Mouse (Mus musculus) forebrain, embryonic 15.5 days (tissue): ENCODE results near the gene Gpr108. TPM values are rescaled to one million over a fixed set of nuclear protein-coding genes. Genes with fewer than 3 reads are reported as not detected.

Source experiments
- ATAC-seq: fragments of 200-750 bp; cut with Nextera tagmentation; replicated peaks from 2 replicates; pipeline ENCODE4 v1.8.0; 2017; ENCODE audit warnings: mild to moderate bottlenecking, moderate TSS enrichment, moderate library complexity
- H3K27ac ChIP-seq: fragments of 300-500 bp; sonication (generic); replicated peaks from 2 replicates; pipeline ENCODE4 v1.5.1; 2015; ENCODE audit warnings: mild to moderate bottlenecking, inconsistent platforms
- H3K27me3 ChIP-seq: fragments of 300-500 bp; sonication (generic); 2 replicates; pipeline ENCODE4 v1.6.1; 2015; ENCODE audit warnings: inconsistent platforms
- H3K36me3 ChIP-seq: fragments of 300-500 bp; sonication (generic); 2 replicates; pipeline ENCODE4 v1.6.1; 2015; ENCODE audit warnings: mild to moderate bottlenecking, inconsistent platforms
- H3K4me1 ChIP-seq: fragments of 300-500 bp; sonication (generic); 2 replicates; pipeline ENCODE4 v1.6.1; 2015; ENCODE audit warnings: inconsistent platforms
- H3K4me2 ChIP-seq: fragments of 300-500 bp; sonication (generic); replicated peaks from 2 replicates; pipeline ENCODE4 v1.6.1; 2015; ENCODE audit warnings: mild to moderate bottlenecking, inconsistent platforms
- H3K4me3 ChIP-seq: fragments of 300-500 bp; sonication (generic); 2 replicates; pipeline ENCODE4 v1.5.1; 2015; ENCODE audit warnings: mild to moderate bottlenecking, inconsistent platforms
- H3K9ac ChIP-seq: fragments of 300-500 bp; sonication (generic); replicated peaks from 2 replicates; pipeline ENCODE4 v1.6.1; 2015; ENCODE audit warnings: mild to moderate bottlenecking, inconsistent platforms
- H3K9me3 ChIP-seq: fragments of 300-500 bp; sonication (generic); 2 replicates; pipeline ENCODE4 v1.6.1; 2016; ENCODE audit warnings: inconsistent platforms
- WGBS: fragments of 180-500 bp; shearing (Covaris S2); methylation state at CpG from one replicate; pipeline ENCODE4 v1.1.7; 2015; ENCODE audit warnings: mixed read lengths; 5-methylcytosine and 5-hydroxymethylcytosine counted together
- polyA plus RNA-seq: library from polyadenylated mRNA; unstranded; fragments of >200 nt; fragmentation: Nextera tagmentation; extraction: Ambion mirVana; gene quantifications from 2 replicates; pipeline ENCODE4 v1.2.1, GENCODE M21; 2015

The Gpr108 gene
- polyA plus RNA-seq, 1 experiment from 2014 or later: 17.7 TPM

GRCm38 (mm10) chr17:57264972-57265945 is 17.0 kb upstream of the Gpr108 start:
- no peaks in the 10 kb centered on the region for H3K4me1 ChIP-seq
- no peak overlapping the region for H3K27ac ChIP-seq
- H3K36me3 ChIP-seq: no peaks in the 10 kb centered on the region
- H3K4me2 ChIP-seq: no peak overlapping the region
- peak; percentile 34; the same call in 1 of the 2 replicates for ATAC-seq
- no peaks in the 10 kb centered on the region for H3K9me3 ChIP-seq
- H3K4me3 ChIP-seq: no peak overlapping the region
- WGBS: 29% methylated on average over 21 of the region's 22 CpGs
- no peak overlapping the region for H3K9ac ChIP-seq
- no peaks in the 10 kb centered on the region for H3K27me3 ChIP-seq

- no peak overlapping the region for H3K9ac ChIP-seq
- no peak overlapping the region for H3K4me2 ChIP-seq
- H3K4me1 ChIP-seq: no peaks in the 10 kb centered on the region
- WGBS: 88% methylated on average over 2 of the region's 2 CpGs
- no peaks in the 10 kb centered on the region for H3K9me3 ChIP-seq
- H3K27ac ChIP-seq: no peak overlapping the region
- no peaks in the 10 kb centered on the region for H3K36me3 ChIP-seq
- H3K27me3 ChIP-seq: no peaks in the 10 kb centered on the region
- ATAC-seq: 0 out of 2 replicates have a peak, but pooled peaks have one; percentile 1
- no peak overlapping the region for H3K4me3 ChIP-seq
These were observed 15.9 kb upstream of the Gpr108 start for GRCm38 (mm10) chr17:57264164-57264563.

- H3K4me3 ChIP-seq: no peak overlapping the region
- 90% methylated on average over 17 of the region's 17 CpGs for WGBS
- 0 out of 2 replicates have a peak, but pooled peaks cover 3% of the 10 kb centered on the region for H3K36me3 ChIP-seq
- ATAC-seq: no peak
- H3K4me1 ChIP-seq: no peaks in the 10 kb centered on the region
- no peaks in the 10 kb centered on the region for H3K9me3 ChIP-seq
- no peaks in the 10 kb centered on the region for H3K27me3 ChIP-seq
- no peak overlapping the region for H3K9ac ChIP-seq
- H3K27ac ChIP-seq: no peak overlapping the region
- H3K4me2 ChIP-seq: no peak overlapping the region
These were observed 14.8 kb upstream of the Gpr108 start for GRCm38 (mm10) chr17:57262901-57263550.

- ATAC-seq: no peak
- WGBS: 56% methylated on average over 1 of the region's 1 CpGs
- Histone ChIP-seq H3K9me3 (no peaks in the 10 kb centered on the region), H3K4me2 (no peak overlapping the region), H3K27me3 (no peaks in the 10 kb centered on the region), H3K4me3 (no peak overlapping the region), H3K9ac (no peak overlapping the region), H3K36me3 (0 out of 2 replicates have a peak, but pooled peaks cover 3% of the 10 kb centered on the region), H3K27ac (no peak overlapping the region), H3K4me1 (no peaks in the 10 kb centered on the region)
These were observed 13.6 kb upstream of the Gpr108 start for GRCm38 (mm10) chr17:57261796-57262195.

GRCm38 (mm10) chr17:57261286-57261685 is 13.0 kb upstream of the Gpr108 start:
- 93% methylated on average over 4 of the region's 4 CpGs for WGBS
- 0 out of 2 replicates have a peak, but pooled peaks cover 3% of the 10 kb centered on the region for H3K36me3 ChIP-seq
- H3K4me3 ChIP-seq: no peak overlapping the region

GRCm38 (mm10) chr17:57260351-57260750 is 12.1 kb upstream of the Gpr108 start:
- WGBS: 89% methylated on average over 9 of the region's 9 CpGs
- no peaks in the 10 kb centered on the region for H3K9me3 ChIP-seq
- H3K36me3 ChIP-seq: 0 out of 2 replicates have a peak, but pooled peaks cover 3% of the 10 kb centered on the region
- H3K27ac ChIP-seq: no peak overlapping the region
- H3K9ac ChIP-seq: no peak overlapping the region
- ATAC-seq: no peak
- H3K27me3 ChIP-seq: no peaks in the 10 kb centered on the region
- no peaks in the 10 kb centered on the region for H3K4me1 ChIP-seq
- no peak overlapping the region for H3K4me2 ChIP-seq
- no peak overlapping the region for H3K4me3 ChIP-seq

More at GRCm38 (mm10) chr17:57261286-57261685, 13.0 kb upstream of the Gpr108 start:
- Histone ChIP-seq H3K27me3 (no peaks in the 10 kb centered on the region), H3K9me3 (no peaks in the 10 kb centered on the region), H3K4me1 (no peaks in the 10 kb centered on the region), H3K27ac (no peak overlapping the region), H3K9ac (no peak overlapping the region), H3K4me2 (no peak overlapping the region)
- ATAC-seq: no peak

GRCm38 (mm10) chr17:57259742-57260141 is 11.5 kb upstream of the Gpr108 start:
- WGBS: 93% methylated on average over 8 of the region's 8 CpGs
- ATAC-seq: no peak
- no peak overlapping the region for H3K4me2 ChIP-seq
- H3K9me3 ChIP-seq: no peaks in the 10 kb centered on the region
- H3K36me3 ChIP-seq: peaks cover 3% of the 10 kb centered on the region; the same call in 1 of the 2 replicates
- no peak overlapping the region for H3K9ac ChIP-seq
- H3K4me3 ChIP-seq: no peak overlapping the region
- no peaks in the 10 kb centered on the region for H3K4me1 ChIP-seq
- H3K27ac ChIP-seq: no peak overlapping the region
- no peaks in the 10 kb centered on the region for H3K27me3 ChIP-seq

- Histone ChIP-seq H3K4me1 (no peaks in the 10 kb centered on the region), H3K4me2 (no peak overlapping the region), H3K36me3 (peaks cover 3% of the 10 kb centered on the region; the same call in 1 of the 2 replicates), H3K9ac (no peak overlapping the region), H3K27me3 (no peaks in the 10 kb centered on the region), H3K27ac (no peak overlapping the region), H3K4me3 (no peak overlapping the region), H3K9me3 (no peaks in the 10 kb centered on the region)
- WGBS: 93% methylated on average over 3 of the region's 3 CpGs
- no peak for ATAC-seq
These were observed 9.9 kb upstream of the Gpr108 start for GRCm38 (mm10) chr17:57258191-57258590.

- 95% methylated on average over 22 of the region's 22 CpGs for WGBS
- ATAC-seq: no peak
These were observed 8.8 kb upstream of the Gpr108 start for GRCm38 (mm10) chr17:57256921-57257485.

GRCm38 (mm10) chr17:57255354-57255753 is 7.1 kb upstream of the Gpr108 start:
- ATAC-seq: no peak
- Histone ChIP-seq H3K27me3 (no peaks in the 10 kb centered on the region), H3K4me2 (no peak overlapping the region), H3K27ac (no peak overlapping the region), H3K4me3 (no peak overlapping the region), H3K9me3 (no peaks in the 10 kb centered on the region), H3K4me1 (peaks cover 6% of the 10 kb centered on the region), H3K9ac (no peak overlapping the region), H3K36me3 (peaks cover 3% of the 10 kb centered on the region; the same call in 1 of the 2 replicates)
- WGBS: 90% methylated on average over 14 of the region's 14 CpGs

More at GRCm38 (mm10) chr17:57256921-57257485, 8.8 kb upstream of the Gpr108 start:
- no peak overlapping the region for H3K9ac ChIP-seq
- no peak overlapping the region for H3K4me3 ChIP-seq
- H3K36me3 ChIP-seq: peaks cover 3% of the 10 kb centered on the region; the same call in 1 of the 2 replicates
- H3K4me2 ChIP-seq: no peak overlapping the region
- H3K4me1 ChIP-seq: no peaks in the 10 kb centered on the region
- no peak overlapping the region for H3K27ac ChIP-seq
- H3K9me3 ChIP-seq: no peaks in the 10 kb centered on the region
- no peaks in the 10 kb centered on the region for H3K27me3 ChIP-seq

GRCm38 (mm10) chr17:57253306-57253705 is 5.1 kb upstream of the Gpr108 start:
- Histone ChIP-seq H3K9ac (no peak overlapping the region), H3K27me3 (no peaks in the 10 kb centered on the region), H3K4me1 (peaks cover 26% of the 10 kb centered on the region), H3K36me3 (no peaks in the 10 kb centered on the region; the same call in 1 of the 2 replicates), H3K4me3 (no peak overlapping the region), H3K9me3 (no peaks in the 10 kb centered on the region), H3K4me2 (no peak overlapping the region), H3K27ac (no peak overlapping the region)
- 89% methylated on average over 6 of the region's 6 CpGs for WGBS
- ATAC-seq: no peak

- Histone ChIP-seq H3K36me3 (no peaks in the 10 kb centered on the region; the same call in 1 of the 2 replicates), H3K4me1 (peaks cover 34% of the 10 kb centered on the region), H3K4me3 (no peak overlapping the region), H3K4me2 (no peak overlapping the region), H3K27ac (no peak overlapping the region), H3K9me3 (no peaks in the 10 kb centered on the region), H3K9ac (no peak overlapping the region), H3K27me3 (no peaks in the 10 kb centered on the region)
- no peak for ATAC-seq
- WGBS: 93% methylated on average over 3 of the region's 3 CpGs
These were observed 3.2 kb upstream of the Gpr108 start for GRCm38 (mm10) chr17:57251431-57251830.
